ENCODE assay signal across 8 mouse cellular contexts in genomic region chr8:84592015-84592662, GRCm38 (mm10).
DNase-seq lines count a peak whose midpoint lies in the region; ATAC-seq and TF ChIP-seq lines count a peak whose summit lies in the region.

No protein-coding gene starts in this region.

- WGBS in kidney, adult 2 months = 30% methylated on average over 15 of the region's 15 CpGs
- WGBS in limb, embryonic 14.5 days = 19% methylated on average over 15 of the region's 15 CpGs
- WGBS in neural tube, embryonic 11.5 days = 32% methylated on average over 15 of the region's 15 CpGs
- WGBS in stomach, postnatal 0 days = 18% methylated on average over 15 of the region's 15 CpGs

- H3K4me2 ChIP-seq in limb, embryonic 14.5 days (replicated peaks; ENCODE audit: low read depth, low read length, severe bottlenecking) = no peak overlapping the region
- H3K4me2 ChIP-seq in neural tube, embryonic 11.5 days (ENCODE audit: low read depth) = no peak overlapping the region
- no peak overlapping the region for H3K4me2 ChIP-seq in stomach, postnatal 0 days (replicated peaks; ENCODE audit: low read depth)

- DNase-seq in 416B (ENCODE audit: low read depth) = peak; percentile 69
- peak; percentile 73 to 80 for DNase-seq in cerebellum, postnatal 4 days (ENCODE audit: low spot score in 2 of 2)
- peak; percentile 76 for DNase-seq in gastrocnemius, adult 2 months
- DNase-seq in kidney, adult 2 months = peak; percentile 73
- DNase-seq in limb, embryonic 14.5 days (ENCODE audit: low spot score) = peak; percentile 48
- peak; percentile 82 for DNase-seq in neural tube, embryonic 11.5 days (ENCODE audit: low spot score)
- peak; percentile 82 for DNase-seq in stomach, postnatal 0 days (ENCODE audit: low spot score)

- H3K4me3 ChIP-seq in gastrocnemius, adult 2 months = no peak overlapping the region
- H3K4me3 ChIP-seq in kidney, adult 2 months (ENCODE audit: insufficient read depth, low read depth, low read length) = no peak overlapping the region
- no peak overlapping the region for H3K4me3 ChIP-seq in limb, embryonic 14.5 days (replicated peaks; ENCODE audit: low read length)
- no peak overlapping the region for H3K4me3 ChIP-seq in neural tube, embryonic 11.5 days (ENCODE audit: low read depth, low read length)
- H3K4me3 ChIP-seq in stomach, postnatal 0 days (ENCODE audit: low read depth, low read length) = no peak overlapping the region

- no peak overlapping the region for H3K9ac ChIP-seq in limb, embryonic 14.5 days (ENCODE audit: low read depth, low read length, severe bottlenecking)
- H3K9ac ChIP-seq in neural tube, embryonic 11.5 days (ENCODE audit: low read length) = no peak overlapping the region
- no peak overlapping the region for H3K9ac ChIP-seq in stomach, postnatal 0 days (ENCODE audit: low read length)

- no peak for TF ChIP-seq EP300 in stomach, postnatal 0 days (optimal IDR thresholded peaks at IDR 0.05)

- H3K4me1 ChIP-seq in kidney, adult 2 months (ENCODE audit: control insufficient read depth, insufficient read depth, low read length) = no peaks in the 10 kb centered on the region
- H3K4me1 ChIP-seq in limb, embryonic 14.5 days (ENCODE audit: control insufficient read depth, insufficient read depth, low read length) = no peaks in the 10 kb centered on the region
- no peaks in the 10 kb centered on the region for H3K4me1 ChIP-seq in neural tube, embryonic 11.5 days (ENCODE audit: control insufficient read depth, insufficient read depth, low read length)
- no peaks in the 10 kb centered on the region for H3K4me1 ChIP-seq in stomach, postnatal 0 days (replicated peaks; ENCODE audit: control insufficient read depth, insufficient read depth)

- no peaks in the 10 kb centered on the region for H3K9me3 ChIP-seq in limb, embryonic 14.5 days (ENCODE audit: control insufficient read depth, low read length)
- no peaks in the 10 kb centered on the region for H3K9me3 ChIP-seq in neural tube, embryonic 11.5 days (ENCODE audit: control insufficient read depth, low read length)
- no peaks in the 10 kb centered on the region for H3K9me3 ChIP-seq in stomach, postnatal 0 days (ENCODE audit: control insufficient read depth, low read length)

- no peak overlapping the region for H3K27ac ChIP-seq in gastrocnemius, adult 2 months
- no peak overlapping the region for H3K27ac ChIP-seq in kidney, adult 2 months (ENCODE audit: insufficient read depth, low read depth, low read length)
- no peak overlapping the region for H3K27ac ChIP-seq in limb, embryonic 14.5 days (replicated peaks; ENCODE audit: low read depth, low read length)
- H3K27ac ChIP-seq in neural tube, embryonic 11.5 days (ENCODE audit: low read depth, low read length) = no peak overlapping the region
- H3K27ac ChIP-seq in stomach, postnatal 0 days (replicated peaks) = no peak overlapping the region

- peak; percentile 32 for ATAC-seq in activated CD4-positive, CD25-positive, alpha-beta regulatory T cell, adult 4 months
- no peak for ATAC-seq in limb, embryonic 14.5 days (ENCODE audit: low FRiP score, low read depth)
- peak; percentile 41; the same call in 1 of the 2 replicates for ATAC-seq in neural tube, embryonic 11.5 days (ENCODE audit: insufficient read depth, low FRiP score, low TSS enrichment)
- ATAC-seq in stomach, postnatal 0 days (ENCODE audit: low FRiP score, low TSS enrichment) = peak; percentile 41; the same call in 1 of the 2 replicates

- H3K36me3 ChIP-seq in kidney, adult 2 months (ENCODE audit: control insufficient read depth, insufficient read depth, low read length) = no peaks in the 10 kb centered on the region
- H3K36me3 ChIP-seq in limb, embryonic 14.5 days (ENCODE audit: control insufficient read depth, insufficient read depth, low read length) = no peaks in the 10 kb centered on the region
- no peaks in the 10 kb centered on the region for H3K36me3 ChIP-seq in neural tube, embryonic 11.5 days (ENCODE audit: control insufficient read depth, insufficient read depth, low read length)
- no peaks in the 10 kb centered on the region for H3K36me3 ChIP-seq in stomach, postnatal 0 days (ENCODE audit: control insufficient read depth, insufficient read depth, low read length)

- TF ChIP-seq CTCF in gastrocnemius, adult 2 months (IDR thresholded peaks at IDR 0.05) = peak; percentile 97
- TF ChIP-seq CTCF in kidney, adult 2 months (conservative IDR thresholded peaks at IDR 0.05; ENCODE audit: insufficient read depth, insufficient read length, low read depth, low read length) = peak; percentile 93
- peak; percentile 90 for TF ChIP-seq CTCF in stomach, postnatal 0 days (IDR thresholded peaks at IDR 0.05; ENCODE audit: low read depth)

- TF ChIP-seq POLR2A in kidney, adult 2 months (IDR thresholded peaks at IDR 0.05; ENCODE audit: low read depth, low read length) = no peak
- no peak for TF ChIP-seq POLR2A in limb, embryonic 14.5 days (IDR thresholded peaks at IDR 0.05; ENCODE audit: borderline replicate concordance, extremely low read depth, insufficient read depth, insufficient read length)

- intact Hi-C loops in gastrocnemius, adult 2 months (cut with DNase I) = loop anchor here (5.0 kb wide), 2 partner anchors 40 to 220 kb away; no protein-coding TSS in a partner anchor

- H3K27me3 ChIP-seq in kidney, adult 2 months (replicated peaks; ENCODE audit: control insufficient read depth, insufficient read depth, low read length) = no peaks in the 10 kb centered on the region
- H3K27me3 ChIP-seq in limb, embryonic 14.5 days (ENCODE audit: control insufficient read depth, insufficient read depth, low read length) = no peaks in the 10 kb centered on the region
- H3K27me3 ChIP-seq in neural tube, embryonic 11.5 days (ENCODE audit: control insufficient read depth, insufficient read depth, low read length) = no peaks in the 10 kb centered on the region
- H3K27me3 ChIP-seq in stomach, postnatal 0 days (ENCODE audit: control insufficient read depth, insufficient read depth, low read length) = no peaks in the 10 kb centered on the region
